Comparison of ENCODE assay signal across 14 mouse cellular contexts in the genomic region with DNA sequence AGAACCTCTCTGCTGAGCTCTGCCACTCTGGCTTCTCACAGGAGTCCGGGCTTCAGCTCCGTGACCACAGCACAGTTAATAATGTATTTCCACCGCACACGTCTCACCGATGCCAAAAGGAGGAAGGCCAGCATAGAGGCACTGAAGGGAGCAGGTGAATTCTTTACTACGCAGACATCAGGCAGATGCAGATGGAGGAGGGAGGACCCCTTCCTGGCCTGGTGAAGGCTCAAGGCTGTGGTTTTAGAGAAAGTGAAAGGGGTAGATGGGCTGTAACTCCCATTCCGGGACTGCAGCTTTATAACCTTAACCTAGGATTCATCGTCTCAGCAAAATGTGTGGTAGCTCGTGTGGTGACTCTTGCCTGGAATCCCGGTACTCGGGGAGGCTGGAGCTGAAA. TPM values are rescaled to one million over a fixed set of nuclear protein-coding genes. Genes with fewer than 3 reads are reported as not detected.
DNase-seq lines count a peak whose midpoint lies in the region; ATAC-seq and TF ChIP-seq lines count a peak whose summit lies in the region.
"Had no signal": no experiment of that assay in that cellular context is flagged by ENCODE, and none has a peak within 500 bp of the region (broad histone marks: within the 10 kb centered on the region; RNA-seq: fewer than 3 reads in every experiment).

No protein-coding gene starts in this region.

- H3K9me3 ChIP-seq in hindbrain, postnatal 0 days (ENCODE audit: low read length), result no peaks in the 10 kb centered on the region
- H3K9me3 ChIP-seq in hindbrain, embryonic 10.5 days, result no peaks in the 10 kb centered on the region
- no peaks in the 10 kb centered on the region for H3K9me3 ChIP-seq in midbrain, embryonic 15.5 days
- H3K9me3 ChIP-seq: heart, embryonic 15.5 days had no signal

- H3K9ac ChIP-seq in hindbrain, postnatal 0 days (replicated peaks; ENCODE audit: low read length), result 0 out of 2 replicates have a peak overlapping the region, but pooled peaks have one; percentile 7
- H3K9ac ChIP-seq in midbrain, embryonic 15.5 days, result no peak overlapping the region
- H3K9ac ChIP-seq: heart, embryonic 15.5 days had no signal

- H3K27me3 ChIP-seq in hindbrain, postnatal 0 days (ENCODE audit: insufficient read depth, low read length), result no peaks in the 10 kb centered on the region
- no peaks in the 10 kb centered on the region for H3K27me3 ChIP-seq in hindbrain, embryonic 10.5 days (ENCODE audit: insufficient read depth, poor library complexity, severe bottlenecking)
- H3K27me3 ChIP-seq in midbrain, embryonic 15.5 days (replicated peaks), result no peaks in the 10 kb centered on the region
- H3K27me3 ChIP-seq: heart, embryonic 15.5 days had no signal

- intact Hi-C loops in gastrocnemius, postnatal 36 days (cut with DNase I), result no loop called here

- no peak for TF ChIP-seq CTCF in hindbrain, postnatal 0 days (IDR thresholded peaks at IDR 0.05; ENCODE audit: low read depth)

- WGBS in hindbrain, postnatal 0 days, result 62% methylated on average over 11 of the region's 11 CpGs
- WGBS in hindbrain, embryonic 10.5 days, result 83% methylated on average over 11 of the region's 11 CpGs
- 65% methylated on average over 11 of the region's 11 CpGs for WGBS in midbrain, embryonic 15.5 days

- no peak overlapping the region for H3K27ac ChIP-seq in hindbrain, postnatal 0 days
- no peak overlapping the region for H3K27ac ChIP-seq in hindbrain, embryonic 10.5 days
- H3K27ac ChIP-seq in midbrain, embryonic 15.5 days, result 0 out of 2 replicates have a peak overlapping the region, but pooled peaks have one; percentile 35
- H3K27ac ChIP-seq: heart, embryonic 15.5 days; stomach, postnatal 0 days had no signal

- DNase-seq in hindbrain, postnatal 0 days (ENCODE audit: low spot score), result no peak
- no peak for DNase-seq in hindbrain, embryonic 10.5 days (ENCODE audit: low spot score)
- DNase-seq in CD4-positive, CD25-positive, alpha-beta regulatory T cell, adult 2 months (ENCODE audit: low read depth, low spot score), result peak; percentile 53
- DNase-seq in cerebellum, adult 8-10 months, result no peak
- no peak for DNase-seq in gastrocnemius, postnatal 36 days
- DNase-seq: kidney, postnatal 14 days; right cerebral cortex, postnatal 4 days had no signal

- H3K4me2 ChIP-seq in hindbrain, postnatal 0 days (ENCODE audit: low read depth, low read length), result 0 out of 2 replicates have a peak overlapping the region, but pooled peaks have one; percentile 17
- no peak overlapping the region for H3K4me2 ChIP-seq in midbrain, embryonic 15.5 days
- H3K4me2 ChIP-seq: heart, embryonic 15.5 days; liver, embryonic 11.5 days had no signal

- no peak overlapping the region for H3K4me3 ChIP-seq in hindbrain, postnatal 0 days (ENCODE audit: low read length)
- no peak overlapping the region for H3K4me3 ChIP-seq in hindbrain, embryonic 10.5 days
- H3K4me3 ChIP-seq in midbrain, embryonic 15.5 days, result no peak overlapping the region
- H3K4me3 ChIP-seq: heart, embryonic 15.5 days had no signal

- ATAC-seq in hindbrain, postnatal 0 days, result no peak
- ATAC-seq in hematopoietic stem cell, adult 5-6 weeks (replicated peaks in 1 of 2; ENCODE audit: insufficient read depth in 1 of 2, low FRiP score in 2 of 2, low TSS enrichment in 1 of 2, low read depth in 1 of 2, poor library complexity in 2 of 2, severe bottlenecking in 2 of 2), result peak; percentile 63 to 68
- ATAC-seq in midbrain, embryonic 15.5 days (replicated peaks), result no peak
- ATAC-seq: intestine, embryonic 16.5 days had no signal

- no peaks in the 10 kb centered on the region for H3K4me1 ChIP-seq in hindbrain, postnatal 0 days (ENCODE audit: insufficient read depth, low read length)
- H3K4me1 ChIP-seq in hindbrain, embryonic 10.5 days (replicated peaks), result peaks cover 8% of the 10 kb centered on the region; the same call in 1 of the 2 replicates
- H3K4me1 ChIP-seq in midbrain, embryonic 15.5 days, result peaks cover 19% of the 10 kb centered on the region

- no peaks in the 10 kb centered on the region for H3K36me3 ChIP-seq in hindbrain, postnatal 0 days (ENCODE audit: insufficient read depth, low read length)
- H3K36me3 ChIP-seq in hindbrain, embryonic 10.5 days, result 0 out of 2 replicates have a peak, but pooled peaks cover 8% of the 10 kb centered on the region
- no peaks in the 10 kb centered on the region for H3K36me3 ChIP-seq in midbrain, embryonic 15.5 days (replicated peaks)
- H3K36me3 ChIP-seq: heart, embryonic 15.5 days had no signal

RNA-seq across cellular contexts. Expression of a gene that starts 13.9 kb away (rescaled TPM):
- total RNA-seq in hindbrain, postnatal 0 days (2014; rRNA removed), result 14.8 and 18.0 TPM in 2 replicates
- polyA plus RNA-seq in hindbrain, postnatal 0 days (2015; fragmentation: Nextera tagmentation; extraction: Ambion mirVana), result 3.2 and 3.7 TPM in 2 replicates
- 3.6 and 5.4 TPM in 2 replicates for polyA plus RNA-seq in hindbrain, embryonic 10.5 days (2016; fragmentation: Nextera tagmentation; extraction: Ambion mirVana)
- 0.65 and 1.8 TPM in 2 replicates for total RNA-seq in hematopoietic stem cell, adult 5-6 weeks (2017)
- 8.8 and 9.2 TPM in 2 replicates for polyA plus RNA-seq in midbrain, embryonic 15.5 days (2015; fragmentation: Nextera tagmentation; extraction: Ambion mirVana)
- total RNA-seq in gastrocnemius, postnatal 36 days (2021), result under 1 TPM; 0.10 to 0.28 TPM
- total RNA-seq: monocyte, adult 5-6 weeks had no signal

Comparison
In these comparisons a context has a peak if more than half of its experiments do, and no peak if none do; other contexts are left out.
1. ATAC-seq: peak in hematopoietic stem cell, adult 5-6 weeks (2 of 2); none in hindbrain, postnatal 0 days (single experiment) and midbrain, embryonic 15.5 days (single experiment).